Mouse (Mus musculus) brain, embryonic 18.5 days (tissue): ENCODE results near the gene Rps6ka1.

Source experiments
- DNase-seq: peaks from one replicate; pipeline ENCODE4 v3.0.0-alpha.2; 2012; ENCODE audit warnings: low read depth, low spot score

The Rps6ka1 gene

GRCm38 (mm10) chr4:133825731-133826130 is 61.9 kb downstream of the Rps6ka1 start:
- no peak for DNase-seq

GRCm38 (mm10) chr4:133820806-133821560 is 66.6 kb downstream of the Rps6ka1 start:
- DNase-seq, result no peak

GRCm38 (mm10) chr4:133820166-133820565 is 67.4 kb downstream of the Rps6ka1 start:
- no peak for DNase-seq

- DNase-seq, result no peak
Measured at GRCm38 (mm10) chr4:133817356-133817755, 70.2 kb downstream of the Rps6ka1 start.

- DNase-seq, result no peak
Measured at GRCm38 (mm10) chr4:133816504-133816875, 71.1 kb downstream of the Rps6ka1 start.

- DNase-seq, result no peak
Measured at GRCm38 (mm10) chr4:133815635-133816503, 71.7 kb downstream of the Rps6ka1 start.

GRCm38 (mm10) chr4:133814804-133815515 is 72.6 kb downstream of the Rps6ka1 start:
- no peak for DNase-seq

- peak; percentile 82 for DNase-seq
Measured at GRCm38 (mm10) chr4:133813992-133814803, 73.4 kb downstream of the Rps6ka1 start.

- DNase-seq, result peak; percentile 92
Measured at GRCm38 (mm10) chr4:133813174-133813991, 74.2 kb downstream of the Rps6ka1 start.

GRCm38 (mm10) chr4:133804401-133805263 is 83.0 kb downstream of the Rps6ka1 start:
- DNase-seq, result no peak

GRCm38 (mm10) chr4:133800589-133800988 is 87.0 kb downstream of the Rps6ka1 start:
- no peak for DNase-seq
